Mouse (Mus musculus) megakaryocyte, embryonic 14.5 days (primary cell): ENCODE measurements around the gene Zfand3. TPM values are rescaled to one million over a fixed set of nuclear protein-coding genes. Genes with fewer than 3 reads are reported as not detected.

ENCODE experiments used
- H3K27me3 ChIP-seq: replicated peaks from 2 replicates; pipeline ENCODE3; 2012; ENCODE audit warnings: inconsistent platforms
- H3K36me3 ChIP-seq: replicated peaks from 2 replicates; pipeline ENCODE3; 2012; ENCODE audit warnings: low read length, inconsistent platforms, mixed read lengths
- H3K4me1 ChIP-seq: 2 replicates; pipeline ENCODE4 v1.6.1; 2012; ENCODE audit warnings: inconsistent platforms
- H3K4me3 ChIP-seq: replicated peaks from 2 replicates; pipeline ENCODE3; 2012; ENCODE audit warnings: moderate library complexity, mild to moderate bottlenecking, inconsistent platforms
- H3K9me3 ChIP-seq: 2 replicates; pipeline ENCODE4 v1.6.1; 2012; ENCODE audit warnings: inconsistent platforms
- FLI1 ChIP-seq: IDR thresholded peaks from 2 replicates; pipeline ENCODE4 v1.6.1; 2012; ENCODE audit warnings: low read length, inconsistent platforms, mixed read lengths
- GATA1 ChIP-seq: IDR thresholded peaks from 3 replicates; pipeline ENCODE4 v1.6.1; 2012; ENCODE audit warnings: mixed read lengths, low read length, inconsistent platforms, borderline replicate concordance
- polyA plus RNA-seq: library from polyadenylated mRNA; stranded (reverse); fragments of >175 nt; gene quantifications from 2 replicates; pipeline ENCODE4 v1.2.3, GENCODE M21; 2012; ENCODE audit warnings: low replicate concordance; ENCODE audit not compliant: insufficient read depth

Gene Zfand3
- polyA plus RNA-seq, 1 experiment = 157 TPM

DNA sequence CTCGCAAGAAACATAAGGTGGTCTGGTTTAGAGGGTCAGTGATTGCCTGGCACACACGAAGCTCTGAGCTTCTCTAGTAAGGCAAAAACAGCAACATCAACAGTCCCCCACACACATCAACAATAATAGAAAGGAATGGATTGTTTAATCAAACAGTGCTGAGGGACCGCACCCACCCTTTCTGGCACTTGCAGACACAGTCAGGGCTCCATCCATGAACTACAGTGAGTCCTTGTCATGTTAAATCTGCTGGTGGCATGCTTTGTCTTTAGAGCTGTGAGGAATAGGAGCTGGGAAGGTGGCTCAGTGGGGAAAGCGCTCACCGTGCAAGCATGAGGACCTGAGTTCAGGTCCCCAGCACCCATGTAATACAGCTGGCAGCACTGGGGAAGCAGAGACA lies 8.5 kb upstream of the Zfand3 start:
- Histone ChIP-seq H3K9me3 (no peaks in the 10 kb centered on the region), H3K27me3 (peaks cover 23% of the 10 kb centered on the region), H3K4me3 (no peak overlapping the region), H3K4me1 (peaks cover 22% of the 10 kb centered on the region), H3K36me3 (no peaks in the 10 kb centered on the region)
- TF ChIP-seq GATA1 = no peak
- TF ChIP-seq FLI1 = no peak

DNA sequence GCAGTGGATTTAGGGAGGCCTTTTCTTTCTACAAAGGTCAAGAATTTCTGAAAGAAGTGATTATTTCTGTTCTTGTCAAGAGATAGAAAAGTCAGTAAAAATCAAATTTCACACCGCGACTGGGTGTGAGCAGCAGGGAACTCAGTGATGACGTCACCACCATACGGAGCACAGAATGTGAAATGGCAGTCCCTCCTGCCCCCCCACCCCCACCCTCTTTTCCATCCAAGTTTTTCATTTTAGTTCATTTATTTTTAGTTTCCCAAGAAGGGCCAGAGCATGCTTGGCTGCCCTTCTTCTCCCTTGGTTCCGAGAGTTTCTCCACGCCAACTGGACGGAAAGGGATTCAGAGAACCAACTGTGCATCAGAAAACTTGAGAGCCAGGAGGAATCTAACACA lies 6.8 kb upstream of the Zfand3 start:
- peaks cover 21% of the 10 kb centered on the region for H3K4me1 ChIP-seq
- H3K9me3 ChIP-seq = no peaks in the 10 kb centered on the region
- peaks cover 23% of the 10 kb centered on the region for H3K27me3 ChIP-seq
- no peaks in the 10 kb centered on the region for H3K36me3 ChIP-seq
- no peak for TF ChIP-seq FLI1
- TF ChIP-seq GATA1 = no peak
- H3K4me3 ChIP-seq = no peak overlapping the region

DNA sequence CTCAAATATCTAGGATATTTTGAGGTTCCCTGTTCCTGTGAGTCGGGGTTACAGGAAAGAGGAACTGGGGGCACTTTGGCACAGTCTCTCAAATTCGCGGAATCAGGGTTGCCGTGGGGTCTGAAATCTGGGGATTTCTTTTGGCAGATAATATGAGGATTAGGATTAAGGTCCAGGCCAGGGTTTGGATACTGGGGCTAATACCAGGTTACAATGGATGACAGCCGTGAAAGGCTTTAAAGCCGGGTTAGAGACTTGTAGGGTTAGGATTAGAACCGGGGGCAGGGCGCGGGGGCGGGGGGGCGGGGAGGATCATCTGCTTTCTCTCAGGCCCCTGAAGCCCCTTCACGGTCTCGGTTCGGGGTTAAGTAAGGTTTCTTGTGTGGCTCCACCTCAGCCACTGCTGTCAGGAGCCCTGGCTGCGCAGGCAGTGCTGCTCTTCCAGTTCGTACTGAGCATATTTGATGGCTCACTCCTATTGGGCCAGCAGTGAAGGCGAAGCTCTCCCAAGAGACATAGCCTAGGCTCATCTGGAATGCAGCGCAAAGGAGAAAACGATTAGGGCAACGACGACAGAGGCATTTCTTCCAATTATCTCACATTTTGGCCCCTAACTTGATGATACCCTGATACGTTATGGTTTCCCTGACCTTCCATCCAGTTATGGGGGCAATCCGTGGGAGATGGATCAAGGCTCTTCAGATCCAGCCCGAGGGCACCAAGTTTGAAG lies 5.8 kb upstream of the Zfand3 start:
- no peak overlapping the region for H3K4me3 ChIP-seq
- H3K36me3 ChIP-seq = no peaks in the 10 kb centered on the region
- no peaks in the 10 kb centered on the region for H3K9me3 ChIP-seq
- peaks cover 25% of the 10 kb centered on the region for H3K4me1 ChIP-seq
- TF ChIP-seq GATA1 = no peak
- TF ChIP-seq FLI1 = no peak
- peaks cover 17% of the 10 kb centered on the region for H3K27me3 ChIP-seq

DNA sequence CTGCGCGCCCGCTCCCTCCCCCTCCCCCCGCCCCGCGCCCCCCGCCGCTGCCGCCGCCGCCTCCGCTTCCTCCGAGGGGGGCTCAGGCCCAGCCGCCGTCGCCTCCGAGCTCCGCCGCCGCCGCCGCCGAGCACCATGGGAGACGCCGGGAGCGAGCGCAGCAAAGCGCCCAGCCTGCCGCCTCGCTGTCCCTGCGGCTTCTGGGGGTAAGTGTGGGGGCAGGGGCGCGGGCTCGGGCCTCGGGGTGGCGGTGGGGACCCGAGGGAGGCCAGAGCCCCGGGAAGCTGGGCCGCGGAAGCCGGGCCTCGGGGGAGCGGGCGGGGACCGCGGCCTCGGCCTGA lies 540 bp downstream of the Zfand3 start:
- peaks cover 55% of the 10 kb centered on the region for H3K4me1 ChIP-seq
- no peaks in the 10 kb centered on the region for H3K27me3 ChIP-seq
- no peak for TF ChIP-seq GATA1
- TF ChIP-seq FLI1 = no peak
- peaks cover 18% of the 10 kb centered on the region for H3K36me3 ChIP-seq
- H3K4me3 ChIP-seq = peak overlapping the region; percentile 96
- H3K9me3 ChIP-seq = no peaks in the 10 kb centered on the region

DNA sequence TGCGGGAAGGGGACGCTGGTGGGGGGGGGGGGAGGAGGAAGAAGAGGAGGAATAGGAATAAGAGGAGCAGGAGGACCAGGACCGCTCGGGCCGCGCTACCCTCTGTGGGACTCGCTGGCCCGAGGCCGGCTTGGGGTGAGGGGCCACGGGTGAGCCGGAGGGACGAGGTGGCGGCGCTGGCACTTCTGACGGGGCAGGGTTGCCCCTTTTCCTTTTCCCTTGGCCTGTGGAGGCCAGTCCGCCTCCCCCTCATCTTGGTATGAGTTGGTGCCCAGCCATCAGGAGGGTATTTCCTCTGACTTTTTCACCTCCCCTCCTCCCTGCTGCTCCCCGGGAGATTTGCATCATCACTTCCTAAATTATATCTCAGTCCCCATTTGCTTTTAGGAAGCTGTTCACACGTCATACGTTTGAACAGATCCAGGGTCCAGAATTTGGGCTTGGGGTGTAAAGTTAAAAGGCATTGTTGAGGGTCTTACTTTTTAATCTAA lies 963 bp downstream of the Zfand3 start:
- no peaks in the 10 kb centered on the region for H3K9me3 ChIP-seq
- H3K4me1 ChIP-seq = peaks cover 60% of the 10 kb centered on the region
- peaks cover 23% of the 10 kb centered on the region for H3K36me3 ChIP-seq
- TF ChIP-seq FLI1 = no peak
- no peaks in the 10 kb centered on the region for H3K27me3 ChIP-seq
- peak overlapping the region; percentile 96 for H3K4me3 ChIP-seq

DNA sequence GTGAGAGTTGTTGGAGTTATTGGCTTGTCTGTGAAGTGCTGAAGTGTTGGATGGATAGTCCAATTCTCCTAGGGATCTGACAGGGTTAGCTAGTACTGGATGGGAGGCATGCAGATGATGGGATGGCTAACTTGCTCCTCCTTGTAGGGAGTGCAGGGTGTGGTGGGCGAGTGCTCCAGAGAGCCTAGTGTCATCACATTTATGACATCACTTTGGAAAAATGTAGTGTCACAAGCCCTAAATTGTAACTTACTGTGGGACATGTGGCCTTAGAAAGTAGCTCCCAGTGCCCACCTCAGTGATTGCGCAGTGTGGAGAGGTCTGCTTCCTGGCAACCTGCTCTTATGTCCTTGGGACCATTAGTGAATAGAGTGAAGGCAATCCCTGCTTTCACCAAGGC lies 2.3 kb downstream of the Zfand3 start:
- no peak for TF ChIP-seq GATA1
- TF ChIP-seq FLI1 = no peak
- H3K4me3 ChIP-seq = peak overlapping the region; percentile 77
- no peaks in the 10 kb centered on the region for H3K9me3 ChIP-seq
- H3K36me3 ChIP-seq = peaks cover 23% of the 10 kb centered on the region
- H3K27me3 ChIP-seq = no peaks in the 10 kb centered on the region
- H3K4me1 ChIP-seq = peaks cover 63% of the 10 kb centered on the region

DNA sequence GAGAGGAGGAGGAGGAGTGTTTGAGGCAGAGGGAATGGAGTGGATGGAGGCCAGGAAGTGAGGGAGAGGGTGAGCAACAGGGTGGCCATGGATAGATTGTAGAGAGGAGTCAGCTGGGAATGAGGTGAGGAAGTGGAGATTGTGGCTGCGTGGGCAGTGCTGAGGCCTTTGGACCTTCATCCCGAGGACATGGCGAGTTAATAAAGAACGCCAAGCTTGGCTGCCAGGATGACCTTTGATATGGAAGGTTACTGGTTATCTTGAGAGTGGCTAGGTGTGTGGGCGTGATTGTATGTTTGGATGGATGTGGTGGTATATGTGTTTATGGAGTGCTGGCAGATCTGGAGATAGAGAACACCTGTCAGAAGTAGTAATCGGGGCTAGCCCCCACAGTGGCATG lies 3.4 kb downstream of the Zfand3 start:
- no peak for TF ChIP-seq FLI1
- TF ChIP-seq GATA1 = no peak

DNA sequence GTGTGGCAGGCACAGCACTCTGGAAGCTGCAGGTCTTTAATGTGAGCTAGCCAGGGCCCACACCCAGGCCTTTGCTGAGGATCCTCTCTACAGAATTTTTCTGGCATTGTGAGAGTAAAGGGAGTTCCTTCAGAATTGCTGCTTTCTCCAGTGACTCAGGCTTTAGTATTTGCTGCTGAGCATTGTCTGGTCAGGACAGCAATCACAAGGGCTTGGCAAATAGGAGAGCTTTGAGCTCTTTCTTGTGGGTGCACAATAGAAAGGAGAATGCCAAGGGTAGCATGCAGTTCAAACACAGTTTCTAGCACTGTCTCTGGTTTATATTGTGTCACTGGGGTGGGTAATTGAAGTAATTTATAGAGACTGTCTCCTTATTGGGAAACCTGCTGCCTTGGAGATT lies 3.9 kb downstream of the Zfand3 start:
- H3K36me3 ChIP-seq = peaks cover 33% of the 10 kb centered on the region
- TF ChIP-seq GATA1 = no peak
- TF ChIP-seq FLI1 = no peak
- no peaks in the 10 kb centered on the region for H3K27me3 ChIP-seq
- peak overlapping the region; percentile 82 for H3K4me3 ChIP-seq
- peaks cover 54% of the 10 kb centered on the region for H3K4me1 ChIP-seq
- no peaks in the 10 kb centered on the region for H3K9me3 ChIP-seq

More for the DNA sequence above, 3.4 kb downstream of the Zfand3 start:
- Histone ChIP-seq H3K36me3 (peaks cover 30% of the 10 kb centered on the region), H3K4me1 (peaks cover 59% of the 10 kb centered on the region), H3K4me3 (peak overlapping the region; percentile 82), H3K9me3 (no peaks in the 10 kb centered on the region), H3K27me3 (no peaks in the 10 kb centered on the region)

DNA sequence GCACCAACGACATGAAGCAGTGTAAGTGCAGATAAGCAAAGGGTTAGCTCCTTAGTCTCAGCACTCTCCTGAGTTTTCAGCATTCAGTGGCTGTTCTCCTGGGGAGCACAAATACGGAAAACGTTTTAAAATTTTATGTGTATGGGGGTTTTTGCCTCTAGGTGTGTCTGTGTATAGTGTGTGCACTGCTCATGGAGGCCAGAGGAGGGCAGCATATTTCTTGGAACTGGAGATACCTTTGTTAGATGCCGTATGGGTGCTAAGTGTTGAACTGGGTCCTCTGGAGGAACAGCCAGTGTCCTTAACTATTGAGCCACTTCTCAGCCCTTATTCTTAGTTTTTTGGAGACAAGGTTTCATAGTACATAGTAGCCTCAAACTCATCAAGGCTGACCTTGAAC lies 10.1 kb downstream of the Zfand3 start:
- Histone ChIP-seq H3K4me3 (no peak overlapping the region), H3K27me3 (no peaks in the 10 kb centered on the region), H3K4me1 (peaks cover 45% of the 10 kb centered on the region), H3K36me3 (peaks cover 44% of the 10 kb centered on the region), H3K9me3 (no peaks in the 10 kb centered on the region)
- no peak for TF ChIP-seq FLI1
- no peak for TF ChIP-seq GATA1

DNA sequence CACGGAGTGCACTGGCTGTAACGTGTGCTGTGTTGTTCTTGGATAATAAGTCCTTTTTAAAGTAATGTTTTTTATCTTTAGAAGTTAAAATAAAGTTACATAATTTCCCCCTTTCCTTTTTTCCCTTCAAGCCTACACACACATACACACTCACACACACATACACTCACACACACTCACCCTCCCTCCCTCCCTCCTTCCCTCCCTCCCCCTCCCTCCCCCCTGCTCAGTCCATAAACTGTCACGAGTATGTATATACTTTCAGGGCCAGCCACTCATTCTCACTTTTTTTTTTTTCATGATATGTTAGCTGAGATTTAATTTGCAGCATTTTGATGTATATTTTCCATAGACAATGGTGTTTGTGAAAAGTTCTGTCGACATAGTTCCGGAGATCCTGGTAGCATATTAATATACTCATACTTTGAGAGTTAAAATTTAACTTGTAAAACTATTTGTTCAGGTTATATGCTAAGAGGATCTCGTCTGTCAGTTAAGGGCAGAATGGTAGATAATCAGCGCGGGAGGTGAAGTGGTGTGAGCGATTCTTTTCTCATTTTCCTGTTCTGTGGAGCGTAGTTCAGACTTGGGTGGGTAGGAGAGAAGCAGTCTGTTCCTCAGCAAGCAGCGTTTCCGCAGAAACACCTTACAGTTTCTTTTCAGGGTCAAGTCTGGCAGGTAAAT lies 14.5 kb downstream of the Zfand3 start:
- H3K4me3 ChIP-seq = no peak overlapping the region
- no peaks in the 10 kb centered on the region for H3K27me3 ChIP-seq
- TF ChIP-seq FLI1 (no peak), GATA1 (no peak)
- H3K36me3 ChIP-seq = peaks cover 36% of the 10 kb centered on the region
- H3K4me1 ChIP-seq = peaks cover 65% of the 10 kb centered on the region
- no peaks in the 10 kb centered on the region for H3K9me3 ChIP-seq
